Mouse (Mus musculus) liver, adult (tissue): ENCODE measurements around the gene Rhbdd3.
A peak's percentile ranks its signal among the peaks of the same experiment; 100 is the strongest.

ENCODE experiments used
- GATA4 ChIP-seq: IDR thresholded peaks from 2 replicates; pipeline ENCODE4 v1.6.1; 2014; ENCODE audit warnings: mild to moderate bottlenecking, low read length; ENCODE audit not compliant: insufficient replicate concordance

Rhbdd3 gene

GRCm38 (mm10) chr11:5098736-5099542, at the start of gene Rhbdd3, which contains the start of gene Ewsr1:
Rhbdd3 (plus strand) TSS chr11:5098926.
Ewsr1 (minus strand) TSS chr11:5099266.
- no peak; the same call in 1 of the 2 replicates for TF ChIP-seq GATA4

- no peak for TF ChIP-seq GATA4
These were observed 47.1 kb upstream of the Rhbdd3 start for GRCm38 (mm10) chr11:5051629-5052028.

DNA sequence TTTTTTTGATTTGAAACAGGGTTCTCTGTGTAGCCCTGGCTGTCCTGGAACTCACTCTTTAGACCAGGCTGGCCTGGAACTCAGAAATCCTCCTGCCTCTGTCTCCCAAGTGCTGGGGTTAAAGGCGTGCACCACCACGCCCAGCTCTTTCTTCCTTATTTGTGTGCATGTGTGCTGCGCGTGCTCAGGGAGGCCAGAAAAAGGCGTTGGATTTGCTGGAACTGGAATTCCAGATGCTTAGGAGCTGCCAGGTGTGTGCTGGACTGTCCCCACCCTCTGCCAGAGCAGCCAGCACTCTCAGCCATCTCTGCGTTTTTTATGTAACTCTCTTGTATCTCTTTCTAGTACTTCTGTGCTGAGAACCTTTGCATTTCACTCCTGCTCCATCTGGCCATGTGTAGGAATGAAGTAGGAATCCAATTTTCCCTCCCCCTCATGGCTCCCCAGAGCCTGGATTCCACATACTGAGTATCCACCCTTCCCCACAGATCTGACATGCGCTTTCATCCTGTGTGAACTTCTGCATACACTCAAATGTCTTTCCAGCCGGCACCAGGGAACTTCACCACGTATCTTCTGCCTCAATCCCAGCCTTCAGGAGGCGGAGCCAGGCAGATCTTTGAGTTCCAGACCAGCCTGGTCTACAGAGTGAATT, 46.4 kb upstream of the Rhbdd3 start:
- TF ChIP-seq GATA4: no peak

- no peak for TF ChIP-seq GATA4
These were observed 44.6 kb upstream of the Rhbdd3 start for GRCm38 (mm10) chr11:5054151-5054550.

- TF ChIP-seq GATA4: no peak
These were observed 43.9 kb upstream of the Rhbdd3 start for GRCm38 (mm10) chr11:5054874-5055273.

GRCm38 (mm10) chr11:5055945-5056938, 42.5 kb upstream of the Rhbdd3 start:
- no peak for TF ChIP-seq GATA4

- TF ChIP-seq GATA4: no peak
These were observed 41.7 kb upstream of the Rhbdd3 start for GRCm38 (mm10) chr11:5057064-5057463.

DNA sequence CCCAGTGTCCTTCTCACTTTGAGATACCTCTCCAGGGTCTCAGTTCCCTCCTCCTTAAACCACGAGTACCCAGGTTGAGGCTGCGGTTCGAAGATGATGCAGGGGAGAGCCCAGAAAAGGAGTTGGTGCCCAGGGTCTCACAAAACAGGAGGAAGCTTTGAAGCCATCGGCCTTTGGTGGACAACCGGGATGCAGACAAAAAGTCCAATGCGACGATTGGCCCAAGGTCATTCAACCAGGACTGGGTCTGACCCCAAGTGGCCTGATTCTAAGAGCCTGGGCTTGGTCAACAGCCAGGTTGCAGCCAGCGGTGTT, 41.2 kb upstream of the Rhbdd3 start:
- TF ChIP-seq GATA4: no peak

DNA sequence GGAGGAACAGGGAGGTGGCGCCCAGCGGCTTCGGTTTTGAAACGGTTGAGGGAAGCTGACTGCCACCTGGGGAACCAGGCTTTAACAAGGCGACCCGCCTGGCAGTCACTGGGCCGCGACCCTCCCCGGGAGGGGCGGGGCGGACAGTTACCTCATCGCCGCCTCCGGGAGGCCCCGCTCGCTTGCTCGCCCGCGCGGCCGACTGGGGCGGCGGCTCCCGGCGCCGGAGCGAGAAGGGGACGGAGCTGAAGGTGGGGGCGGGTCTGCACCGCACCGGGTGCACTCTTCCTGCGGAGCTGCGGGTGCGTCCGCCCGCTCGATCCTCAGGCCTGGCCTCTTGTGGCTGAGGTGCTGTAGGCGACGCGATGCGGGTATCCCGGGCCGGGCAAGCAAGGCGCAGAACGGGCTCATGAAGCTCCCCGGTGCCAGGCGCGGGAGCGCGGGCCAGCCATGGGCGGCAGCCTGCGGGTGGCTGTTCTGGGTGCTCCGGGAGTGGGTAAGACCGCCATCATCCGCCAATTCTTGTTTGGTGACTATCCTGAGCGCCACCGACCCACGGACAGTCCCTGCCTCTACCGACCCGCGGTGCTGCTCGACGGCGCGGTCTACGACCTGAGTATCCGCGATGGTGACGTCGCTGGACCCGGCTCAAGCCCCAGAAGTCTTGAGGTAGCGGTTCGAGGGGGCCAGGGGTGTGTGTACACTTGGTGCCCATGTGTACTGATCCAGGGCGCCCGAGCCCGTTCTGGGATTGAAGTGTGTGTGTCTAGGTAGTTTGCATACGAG, 40.7 kb upstream of the Rhbdd3 start, which contains the start of gene Rasl10a:
Gene Rasl10a (plus strand): TSS at position 273 of the 786 bp plus-strand sequence.
- no peak for TF ChIP-seq GATA4

GRCm38 (mm10) chr11:5058783-5059182, 39.9 kb upstream of the Rhbdd3 start:
- TF ChIP-seq GATA4: no peak

- TF ChIP-seq GATA4: no peak
These were observed 39.5 kb upstream of the Rhbdd3 start for GRCm38 (mm10) chr11:5059230-5059629.

GRCm38 (mm10) chr11:5059704-5060156, 39.0 kb upstream of the Rhbdd3 start:
- TF ChIP-seq GATA4: no peak

- no peak for TF ChIP-seq GATA4
These were observed 37.8 kb upstream of the Rhbdd3 start for GRCm38 (mm10) chr11:5060756-5061412.

GRCm38 (mm10) chr11:5061413-5062139, 37.1 kb upstream of the Rhbdd3 start:
- TF ChIP-seq GATA4: peak; percentile 23; the same call in 1 of the 2 replicates

GRCm38 (mm10) chr11:5062326-5062725, 36.4 kb upstream of the Rhbdd3 start:
- no peak for TF ChIP-seq GATA4
